Mouse (Mus musculus) limb, embryonic 14.5 days (tissue): Measurements from ENCODE around the gene Lst1. TPM values are rescaled to one million over a fixed set of nuclear protein-coding genes. Genes with fewer than 3 reads are reported as not detected.

ENCODE experiments used
- ATAC-seq: fragments of 200-750 bp; cut with Nextera tagmentation; 2 replicates; pipeline ENCODE4 v1.8.0; 2017; ENCODE audit warnings: low read depth, moderate number of reproducible peaks, moderate TSS enrichment; ENCODE audit not compliant: low FRiP score
- DNase-seq: peaks from one replicate; pipeline ENCODE4 v3.0.0-alpha.2; 2015; ENCODE audit warnings: low spot score
- H3K27ac ChIP-seq: fragments of 300-500 bp; sonication (generic); replicated peaks from 2 replicates; pipeline ENCODE4 v1.5.1; 2014; ENCODE audit warnings: low read depth, mild to moderate bottlenecking, low read length, moderate library complexity, mixed read lengths
- H3K27me3 ChIP-seq: fragments of 300-500 bp; sonication (generic); 2 replicates; pipeline ENCODE4 v1.6.1; 2014; ENCODE audit warnings: low read length, mixed read lengths; ENCODE audit not compliant: control insufficient read depth, insufficient read depth
- H3K36me3 ChIP-seq: fragments of 300-500 bp; sonication (generic); 2 replicates; pipeline ENCODE4 v1.6.1; 2014; ENCODE audit warnings: mild to moderate bottlenecking, low read length, moderate library complexity, mixed read lengths; ENCODE audit not compliant: control insufficient read depth, insufficient read depth
- H3K4me1 ChIP-seq: fragments of 300-500 bp; sonication (generic); 2 replicates; pipeline ENCODE4 v1.6.1; 2014; ENCODE audit warnings: antibody characterized with exemption, low read length, mixed read lengths; ENCODE audit not compliant: control insufficient read depth, insufficient read depth
- H3K4me2 ChIP-seq: fragments of 300-500 bp; sonication (generic); replicated peaks from 2 replicates; pipeline ENCODE4 v1.6.1; 2014; ENCODE audit warnings: low read depth, mild to moderate bottlenecking, low read length, moderate library complexity; ENCODE audit not compliant: severe bottlenecking
- H3K4me3 ChIP-seq: fragments of 300-500 bp; sonication (generic); replicated peaks from 2 replicates; pipeline ENCODE4 v1.5.1; 2014; ENCODE audit warnings: low read length
- H3K9ac ChIP-seq: fragments of 300-500 bp; sonication (generic); 2 replicates; pipeline ENCODE4 v1.6.1; 2014; ENCODE audit warnings: mild to moderate bottlenecking, low read depth, low read length, moderate library complexity; ENCODE audit not compliant: severe bottlenecking
- H3K9me3 ChIP-seq: fragments of 300-500 bp; sonication (generic); 2 replicates; pipeline ENCODE4 v1.6.1; 2016; ENCODE audit warnings: low read length; ENCODE audit not compliant: control insufficient read depth
- POLR2A ChIP-seq: fragments of 200-500 bp; IDR thresholded peaks from 2 replicates; pipeline ENCODE4 v1.8.0; 2012; ENCODE audit warnings: inconsistent platforms, mild to moderate bottlenecking, moderate library complexity, borderline replicate concordance; ENCODE audit not compliant: insufficient read depth, insufficient read length; ENCODE audit errors: extremely low read depth
- WGBS: fragments of 180-500 bp; shearing (Covaris S2); extraction: QIAGEN DNeasy Blood & Tissue Kit; methylation state at CpG from one replicate; pipeline ENCODE4 v1.1.7; 2014; 5-methylcytosine and 5-hydroxymethylcytosine counted together
- polyA plus RNA-seq, 2 experiments: library from polyadenylated mRNA; depleted of rRNA in 1 of 2; stranded (reverse) in 1 of 2; unstranded in 1 of 2; fragments of >200 nt; fragmentation: Nextera tagmentation in 1 of 2; extraction: Ambion mirVana in 1 of 2; gene quantifications; 2 replicates each; pipeline versions ENCODE4 v1.2.1 to v1.2.3; 2012 to 2014

Lst1 gene
- polyA plus RNA-seq, 2 experiments, result 21.8 to 29.2 TPM

DNA sequence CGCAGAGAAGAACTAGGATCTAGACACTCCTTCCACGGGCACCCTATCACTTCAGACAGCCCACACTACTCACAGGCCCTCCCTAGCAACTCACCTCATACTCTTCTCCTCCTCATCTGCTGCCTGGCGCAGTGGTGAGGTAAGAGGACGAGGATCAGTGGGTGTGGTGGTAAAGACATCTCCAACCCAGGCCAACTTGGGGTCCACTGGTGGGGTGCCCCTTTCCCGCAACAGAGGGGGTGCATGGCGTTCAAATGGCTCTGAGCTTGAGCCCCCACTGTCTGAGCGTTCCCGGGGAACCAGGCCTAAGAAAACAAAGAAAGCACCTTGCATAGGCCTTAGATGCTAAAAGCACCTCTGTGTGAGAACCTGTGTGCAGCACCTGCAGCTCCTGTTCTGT is 31.0 kb downstream of the Lst1 start:
- H3K9me3 ChIP-seq, result no peaks in the 10 kb centered on the region
- no peak for ATAC-seq
- H3K27ac ChIP-seq, result no peak overlapping the region
- no peak overlapping the region for H3K4me3 ChIP-seq
- 95% methylated on average over 8 of the region's 8 CpGs for WGBS
- DNase-seq, result no peak
- no peaks in the 10 kb centered on the region for H3K27me3 ChIP-seq
- no peak overlapping the region for H3K9ac ChIP-seq
- H3K36me3 ChIP-seq, result peaks cover 100% of the 10 kb centered on the region
- no peaks in the 10 kb centered on the region; the same call in 1 of the 2 replicates for H3K4me1 ChIP-seq
- no peak for TF ChIP-seq POLR2A
- H3K4me2 ChIP-seq, result no peak overlapping the region

DNA sequence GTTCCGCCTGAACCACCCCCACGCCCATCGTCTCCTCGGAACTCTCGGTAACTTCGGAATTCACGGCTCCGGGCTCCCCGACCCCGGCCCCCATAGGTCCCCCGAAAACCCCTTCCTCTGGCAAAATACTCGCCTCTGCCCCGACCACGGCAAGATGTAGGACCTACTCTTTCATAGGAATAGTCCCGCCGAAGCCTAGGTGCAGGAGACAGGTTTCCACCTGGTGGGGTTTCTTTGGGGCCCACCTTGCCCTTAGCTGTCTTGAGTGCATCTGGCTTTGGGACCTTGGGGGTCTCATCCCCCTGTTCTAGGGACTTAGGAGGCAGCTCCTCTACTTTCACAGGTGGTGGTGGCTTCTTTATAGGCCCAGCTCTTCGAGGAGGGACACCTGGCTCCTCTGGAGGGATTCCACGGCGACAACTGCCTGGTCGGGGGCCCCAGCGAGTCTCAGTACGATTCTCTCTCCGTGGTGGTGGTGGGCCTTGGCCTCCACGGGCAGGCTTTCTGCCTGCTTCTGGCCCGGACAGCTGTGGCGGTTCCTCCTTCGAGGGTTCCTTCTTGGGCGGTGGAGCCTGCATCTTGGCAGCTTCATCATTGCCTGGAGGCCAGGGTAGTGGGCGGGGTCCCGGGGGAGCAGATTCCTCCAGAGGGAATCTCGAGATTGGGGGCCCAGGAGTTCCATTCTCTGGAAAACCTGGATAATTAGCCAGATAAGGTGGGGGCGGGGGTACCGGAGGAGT is 31.6 kb downstream of the Lst1 start:
- no peak for TF ChIP-seq POLR2A
- ATAC-seq (no peak), DNase-seq (no peak)
- Histone ChIP-seq H3K36me3 (peaks cover 100% of the 10 kb centered on the region), H3K27ac (no peak overlapping the region), H3K27me3 (no peaks in the 10 kb centered on the region), H3K4me1 (no peaks in the 10 kb centered on the region), H3K9me3 (no peaks in the 10 kb centered on the region), H3K4me2 (no peak overlapping the region), H3K4me3 (no peak overlapping the region), H3K9ac (no peak overlapping the region)
- WGBS, result 89% methylated on average over 33 of the region's 33 CpGs

DNA sequence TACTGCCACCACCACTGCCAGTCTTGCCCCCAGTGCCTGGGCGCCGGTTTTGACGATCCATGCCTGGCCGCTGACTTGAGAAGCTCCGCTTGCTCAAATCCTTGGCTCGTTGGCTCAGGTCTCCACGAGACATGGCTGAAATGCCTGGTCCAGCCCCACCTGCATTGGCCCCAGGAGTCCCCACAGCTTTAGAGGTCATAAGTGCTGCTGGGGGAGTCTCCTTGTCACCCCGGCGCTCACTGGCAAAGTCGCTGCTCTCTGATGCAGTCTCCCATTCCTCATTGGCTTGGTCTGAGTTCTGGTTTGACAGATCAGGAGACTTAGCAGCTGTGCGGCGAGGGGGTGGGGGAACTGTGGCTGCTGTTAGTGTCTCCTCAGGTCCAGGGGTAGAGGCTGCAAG is 32.8 kb downstream of the Lst1 start:
- H3K4me1 ChIP-seq, result no peaks in the 10 kb centered on the region
- TF ChIP-seq POLR2A, result no peak
- no peaks in the 10 kb centered on the region for H3K27me3 ChIP-seq
- ATAC-seq, result no peak
- WGBS, result 90% methylated on average over 12 of the region's 12 CpGs
- H3K36me3 ChIP-seq, result peaks cover 99% of the 10 kb centered on the region
- no peak for DNase-seq
- no peak overlapping the region for H3K27ac ChIP-seq
- no peak overlapping the region for H3K4me3 ChIP-seq
- H3K4me2 ChIP-seq, result no peak overlapping the region
- no peaks in the 10 kb centered on the region for H3K9me3 ChIP-seq
- no peak overlapping the region for H3K9ac ChIP-seq

DNA sequence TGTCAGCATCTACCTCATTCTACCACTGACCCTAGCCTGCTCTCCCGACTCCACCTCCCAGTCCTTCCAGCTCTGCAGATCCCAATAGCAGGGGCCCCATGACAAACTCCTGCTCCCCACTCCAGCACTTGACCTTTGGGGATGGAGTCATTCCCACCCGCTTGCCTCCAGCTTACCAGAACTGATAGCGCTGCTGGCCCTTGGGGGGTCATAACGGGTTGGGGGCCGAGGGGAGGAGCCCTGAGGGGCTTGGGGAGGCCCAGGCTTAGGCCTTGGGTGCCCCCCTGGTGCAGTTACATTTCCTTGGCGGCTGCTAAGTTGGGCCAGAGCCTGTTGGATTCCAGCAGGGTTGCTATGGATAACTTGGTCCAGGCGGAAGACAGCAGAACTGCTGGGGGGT is 33.6 kb downstream of the Lst1 start:
- H3K9ac ChIP-seq, result 0 out of 2 replicates have a peak overlapping the region, but pooled peaks have one; percentile 25

DNA sequence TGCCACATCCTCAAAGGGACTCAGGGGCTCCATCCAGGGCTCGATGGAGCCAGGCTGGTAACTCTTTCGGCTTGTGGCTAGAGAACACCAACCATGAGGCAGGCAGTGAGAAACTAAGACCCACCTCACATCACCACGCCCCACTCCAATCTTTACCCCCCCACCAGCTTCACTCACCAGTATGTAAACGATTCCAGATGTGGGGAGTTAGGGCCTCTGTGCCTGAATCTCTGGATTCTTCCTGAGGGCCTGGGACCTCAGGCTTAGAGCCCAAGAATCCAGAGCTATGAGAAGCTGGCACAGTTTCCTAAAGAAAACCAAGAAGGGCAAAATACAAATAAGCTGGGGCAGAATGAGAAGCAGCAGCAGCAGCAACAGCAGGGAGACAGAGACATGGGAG is 34.3 kb downstream of the Lst1 start:
- no peak overlapping the region for H3K4me2 ChIP-seq
- no peak for DNase-seq
- H3K36me3 ChIP-seq, result peaks cover 99% of the 10 kb centered on the region
- no peaks in the 10 kb centered on the region for H3K9me3 ChIP-seq
- H3K27me3 ChIP-seq, result no peaks in the 10 kb centered on the region
- H3K27ac ChIP-seq, result no peak overlapping the region
- no peak for TF ChIP-seq POLR2A
- no peak overlapping the region for H3K4me3 ChIP-seq
- 63% methylated on average over 4 of the region's 4 CpGs for WGBS
- H3K4me1 ChIP-seq, result no peaks in the 10 kb centered on the region
- H3K9ac ChIP-seq, result 0 out of 2 replicates have a peak overlapping the region, but pooled peaks have one; percentile 25
- no peak for ATAC-seq

More for the DNA sequence above, 33.6 kb downstream of the Lst1 start:
- Histone ChIP-seq H3K27ac (no peak overlapping the region), H3K9me3 (no peaks in the 10 kb centered on the region), H3K4me1 (no peaks in the 10 kb centered on the region), H3K4me2 (no peak overlapping the region), H3K4me3 (no peak overlapping the region), H3K27me3 (no peaks in the 10 kb centered on the region), H3K36me3 (peaks cover 99% of the 10 kb centered on the region)
- TF ChIP-seq POLR2A, result no peak
- DNase-seq (no peak), ATAC-seq (no peak)
- WGBS, result 84% methylated on average over 7 of the region's 7 CpGs
